Mouse (Mus musculus): ENCODE results near the gene Rpgrip1l. TPM values are rescaled to one million over a fixed set of nuclear protein-coding genes. Genes with fewer than 3 reads are reported as not detected.

Rpgrip1l gene
- polyA plus RNA-seq, 1 experiment, result 1.9 TPM

GRCm38 (mm10) chr8:91214287-91214686 lies 98.8 kb downstream of the Rpgrip1l start:
- TF ChIP-seq CTCF (IDR thresholded peaks at IDR 0.05; ENCODE audit: borderline replicate concordance, control insufficient read depth, extremely low read depth, insufficient read depth, low read length, poor library complexity) (no peak), POLR2A (IDR thresholded peaks at IDR 0.05; ENCODE audit: control insufficient read depth, extremely low read depth, insufficient read depth, low read length, poor library complexity) (no peak)
- Histone ChIP-seq H3K27me3 (ENCODE audit: control insufficient read depth, insufficient read depth, low read length) (no peaks in the 10 kb centered on the region), H3K27ac (ENCODE audit: control insufficient read depth, insufficient read depth, low read length) (no peak overlapping the region), H3K36me3 (ENCODE audit: control insufficient read depth, insufficient read depth, low read length) (no peaks in the 10 kb centered on the region), H3K4me3 (ENCODE audit: control insufficient read depth, insufficient read depth, low read length) (no peak overlapping the region), H3K4me1 (replicated peaks; ENCODE audit: control insufficient read depth, insufficient read depth, low read length) (peaks cover 4% of the 10 kb centered on the region)
- WGBS, result 76% methylated on average over 3 of the region's 3 CpGs
- DNase-seq, result no peak

GRCm38 (mm10) chr8:91212948-91213347 lies 100.1 kb downstream of the Rpgrip1l start:
- Histone ChIP-seq H3K27ac (ENCODE audit: control insufficient read depth, insufficient read depth, low read length) (no peak overlapping the region), H3K4me1 (replicated peaks; ENCODE audit: control insufficient read depth, insufficient read depth, low read length) (peaks cover 4% of the 10 kb centered on the region), H3K4me3 (ENCODE audit: control insufficient read depth, insufficient read depth, low read length) (no peak overlapping the region), H3K36me3 (ENCODE audit: control insufficient read depth, insufficient read depth, low read length) (no peaks in the 10 kb centered on the region), H3K27me3 (ENCODE audit: control insufficient read depth, insufficient read depth, low read length) (no peaks in the 10 kb centered on the region)
- no peak for DNase-seq
- no peak for TF ChIP-seq POLR2A (IDR thresholded peaks at IDR 0.05; ENCODE audit: control insufficient read depth, extremely low read depth, insufficient read depth, low read length, poor library complexity)
- no peak for TF ChIP-seq CTCF (IDR thresholded peaks at IDR 0.05; ENCODE audit: borderline replicate concordance, control insufficient read depth, extremely low read depth, insufficient read depth, low read length, poor library complexity)
- 87% methylated on average over 2 of the region's 2 CpGs for WGBS

GRCm38 (mm10) chr8:91209658-91210057 lies 103.4 kb downstream of the Rpgrip1l start:
- no peaks in the 10 kb centered on the region for H3K27me3 ChIP-seq (ENCODE audit: control insufficient read depth, insufficient read depth, low read length)
- WGBS, result 88% methylated on average over 3 of the region's 3 CpGs

GRCm38 (mm10) chr8:91207676-91208075 lies 105.4 kb downstream of the Rpgrip1l start:
- no peak for TF ChIP-seq POLR2A (IDR thresholded peaks at IDR 0.05; ENCODE audit: control insufficient read depth, extremely low read depth, insufficient read depth, low read length, poor library complexity)
- no peak for TF ChIP-seq CTCF (IDR thresholded peaks at IDR 0.05; ENCODE audit: borderline replicate concordance, control insufficient read depth, extremely low read depth, insufficient read depth, low read length, poor library complexity)
- Histone ChIP-seq H3K4me3 (ENCODE audit: control insufficient read depth, insufficient read depth, low read length) (no peak overlapping the region), H3K27me3 (ENCODE audit: control insufficient read depth, insufficient read depth, low read length) (no peaks in the 10 kb centered on the region), H3K27ac (ENCODE audit: control insufficient read depth, insufficient read depth, low read length) (no peak overlapping the region), H3K4me1 (replicated peaks; ENCODE audit: control insufficient read depth, insufficient read depth, low read length) (no peaks in the 10 kb centered on the region), H3K36me3 (ENCODE audit: control insufficient read depth, insufficient read depth, low read length) (no peaks in the 10 kb centered on the region)
- WGBS, result 64% methylated on average over 2 of the region's 2 CpGs
- DNase-seq, result no peak

More at GRCm38 (mm10) chr8:91209658-91210057, 103.4 kb downstream of the Rpgrip1l start:
- TF ChIP-seq CTCF (IDR thresholded peaks at IDR 0.05; ENCODE audit: borderline replicate concordance, control insufficient read depth, extremely low read depth, insufficient read depth, low read length, poor library complexity) (no peak), POLR2A (IDR thresholded peaks at IDR 0.05; ENCODE audit: control insufficient read depth, extremely low read depth, insufficient read depth, low read length, poor library complexity) (no peak)
- peaks cover 2% of the 10 kb centered on the region for H3K4me1 ChIP-seq (replicated peaks; ENCODE audit: control insufficient read depth, insufficient read depth, low read length)
- DNase-seq, result no peak
- no peak overlapping the region for H3K27ac ChIP-seq (ENCODE audit: control insufficient read depth, insufficient read depth, low read length)
- no peaks in the 10 kb centered on the region for H3K36me3 ChIP-seq (ENCODE audit: control insufficient read depth, insufficient read depth, low read length)
- H3K4me3 ChIP-seq (ENCODE audit: control insufficient read depth, insufficient read depth, low read length), result no peak overlapping the region

- WGBS, result 94% methylated on average over 6 of the region's 6 CpGs
These were observed 107.2 kb downstream of the Rpgrip1l start for GRCm38 (mm10) chr8:91205897-91206296.

GRCm38 (mm10) chr8:91201184-91201583 lies 111.9 kb downstream of the Rpgrip1l start:
- 93% methylated on average over 2 of the region's 2 CpGs for whole genome bisulfite sequencing
- no peak for DNase-seq
- no peaks in the 10 kb centered on the region for H3K27me3 ChIP-seq (ENCODE audit: control insufficient read depth, insufficient read depth, low read length)
- H3K4me3 ChIP-seq (ENCODE audit: control insufficient read depth, insufficient read depth, low read length), result no peak overlapping the region
- H3K4me1 ChIP-seq (replicated peaks; ENCODE audit: control insufficient read depth, insufficient read depth, low read length), result peaks cover 12% of the 10 kb centered on the region
- no peak for TF ChIP-seq CTCF (IDR thresholded peaks at IDR 0.05; ENCODE audit: borderline replicate concordance, control insufficient read depth, extremely low read depth, insufficient read depth, low read length, poor library complexity)
- no peak for TF ChIP-seq POLR2A (IDR thresholded peaks at IDR 0.05; ENCODE audit: control insufficient read depth, extremely low read depth, insufficient read depth, low read length, poor library complexity)
- no peaks in the 10 kb centered on the region for H3K36me3 ChIP-seq (ENCODE audit: control insufficient read depth, insufficient read depth, low read length)
- no peak overlapping the region for H3K27ac ChIP-seq (ENCODE audit: control insufficient read depth, insufficient read depth, low read length)

More at GRCm38 (mm10) chr8:91205897-91206296, 107.2 kb downstream of the Rpgrip1l start:
- DNase-seq, result no peak
- Histone ChIP-seq H3K4me3 (ENCODE audit: control insufficient read depth, insufficient read depth, low read length) (no peak overlapping the region), H3K27me3 (ENCODE audit: control insufficient read depth, insufficient read depth, low read length) (no peaks in the 10 kb centered on the region), H3K36me3 (ENCODE audit: control insufficient read depth, insufficient read depth, low read length) (no peaks in the 10 kb centered on the region), H3K27ac (ENCODE audit: control insufficient read depth, insufficient read depth, low read length) (no peak overlapping the region), H3K4me1 (replicated peaks; ENCODE audit: control insufficient read depth, insufficient read depth, low read length) (no peaks in the 10 kb centered on the region)
- TF ChIP-seq CTCF (IDR thresholded peaks at IDR 0.05; ENCODE audit: borderline replicate concordance, control insufficient read depth, extremely low read depth, insufficient read depth, low read length, poor library complexity), result no peak

GRCm38 (mm10) chr8:91199876-91200275 lies 113.2 kb downstream of the Rpgrip1l start, which contains the start of gene Aktip:
TSS of gene Aktip (minus strand) at chr8:91199976.
- Histone ChIP-seq H3K27me3 (ENCODE audit: control insufficient read depth, insufficient read depth, low read length) (no peaks in the 10 kb centered on the region), H3K36me3 (ENCODE audit: control insufficient read depth, insufficient read depth, low read length) (no peaks in the 10 kb centered on the region), H3K27ac (ENCODE audit: control insufficient read depth, insufficient read depth, low read length) (no peak within 1 kb of the TSS), H3K4me1 (replicated peaks; ENCODE audit: control insufficient read depth, insufficient read depth, low read length) (peaks cover 12% of the 10 kb centered on the region), H3K4me3 (ENCODE audit: control insufficient read depth, insufficient read depth, low read length) (no peak within 1 kb of the TSS)
- TF ChIP-seq POLR2A (IDR thresholded peaks at IDR 0.05; ENCODE audit: control insufficient read depth, extremely low read depth, insufficient read depth, low read length, poor library complexity) (no peak), CTCF (IDR thresholded peaks at IDR 0.05; ENCODE audit: borderline replicate concordance, control insufficient read depth, extremely low read depth, insufficient read depth, low read length, poor library complexity) (no peak)
- WGBS, result 97% methylated on average over 7 of the region's 7 CpGs
- DNase-seq, result no peak
